Mouse (Mus musculus) ES-Bruce4 (cell line): ENCODE measurements around the gene Commd9. TPM values are rescaled to one million over a fixed set of nuclear protein-coding genes. Genes with fewer than 3 reads are reported as not detected.

Experiments used
- H3K27ac ChIP-seq: 2 replicates; pipeline ENCODE4 v1.5.1; 2012; ENCODE audit warnings: low read length, inconsistent platforms; ENCODE audit not compliant: insufficient read depth
- H3K27me3 ChIP-seq: 2 replicates; pipeline ENCODE4 v1.6.1; 2012; ENCODE audit warnings: mild to moderate bottlenecking, low read length, inconsistent platforms; ENCODE audit not compliant: control insufficient read depth, poor library complexity, insufficient read depth, severe bottlenecking
- H3K36me3 ChIP-seq: 2 replicates; pipeline ENCODE4 v1.6.1; 2012; ENCODE audit warnings: inconsistent platforms, mild to moderate bottlenecking, low read length, moderate library complexity; ENCODE audit not compliant: control insufficient read depth, poor library complexity, insufficient read depth, severe bottlenecking
- H3K4me1 ChIP-seq: one replicate; pipeline ENCODE4 v1.8.1; 2011; ENCODE audit warnings: low read length; ENCODE audit not compliant: control insufficient read depth, insufficient read depth
- H3K4me3 ChIP-seq: 2 replicates; pipeline ENCODE4 v1.5.1; 2011; ENCODE audit warnings: low read depth, mild to moderate bottlenecking, low read length
- H3K9ac ChIP-seq: 2 replicates; pipeline ENCODE4 v1.6.1; 2012; ENCODE audit warnings: low read depth, mild to moderate bottlenecking, inconsistent platforms; ENCODE audit not compliant: poor library complexity, severe bottlenecking
- H3K9me3 ChIP-seq: replicated peaks from 2 replicates; pipeline ENCODE4 v1.6.1; 2012; ENCODE audit warnings: mild to moderate bottlenecking, low read length, inconsistent platforms; ENCODE audit not compliant: control insufficient read depth, poor library complexity, insufficient read depth, severe bottlenecking
- CTCF ChIP-seq: IDR thresholded peaks from one replicate; pipeline ENCODE4 v1.8.1; 2011; ENCODE audit warnings: low read depth, low read length
- EP300 ChIP-seq: IDR thresholded peaks from 2 replicates; pipeline ENCODE4 v1.6.1; 2011; ENCODE audit warnings: low read depth, low read length; ENCODE audit not compliant: insufficient read depth
- POLR2A ChIP-seq: IDR thresholded peaks from one replicate; pipeline ENCODE4 v1.8.1; 2011; ENCODE audit warnings: low read length; ENCODE audit not compliant: insufficient read depth
- polyA plus RNA-seq: library from polyadenylated mRNA; stranded (reverse); fragments of >200 nt; gene quantifications from 2 replicates; pipeline ENCODE4 v1.2.4, GENCODE M21; 2011; ENCODE audit warnings: low read depth; ENCODE audit not compliant: missing spikeins, insufficient read depth, insufficient read length

The Commd9 gene
- polyA plus RNA-seq, 1 experiment, result 32.2 TPM

GRCm38 (mm10) chr2:101923181-101923580, 37.1 kb downstream of the Commd9 start:
- Histone ChIP-seq H3K9me3 (no peaks in the 10 kb centered on the region), H3K27me3 (no peaks in the 10 kb centered on the region; the same call in 1 of the 2 replicates), H3K36me3 (no peaks in the 10 kb centered on the region), H3K27ac (no peak overlapping the region), H3K4me1 (no peaks in the 10 kb centered on the region), H3K4me3 (no peak overlapping the region), H3K9ac (no peak overlapping the region)
- TF ChIP-seq POLR2A, result no peak
- TF ChIP-seq EP300, result no peak
- no peak for TF ChIP-seq CTCF

GRCm38 (mm10) chr2:101925183-101925582, 39.1 kb downstream of the Commd9 start:
- no peak overlapping the region for H3K9ac ChIP-seq
- H3K27me3 ChIP-seq, result no peaks in the 10 kb centered on the region; the same call in 1 of the 2 replicates
- TF ChIP-seq CTCF (no peak), POLR2A (no peak), EP300 (no peak)
- no peak overlapping the region for H3K4me3 ChIP-seq
- no peak overlapping the region for H3K27ac ChIP-seq
- H3K4me1 ChIP-seq, result no peaks in the 10 kb centered on the region
- no peaks in the 10 kb centered on the region for H3K36me3 ChIP-seq
- no peaks in the 10 kb centered on the region for H3K9me3 ChIP-seq

- H3K27ac ChIP-seq, result no peak overlapping the region
- H3K4me3 ChIP-seq, result no peak overlapping the region
- H3K27me3 ChIP-seq, result no peaks in the 10 kb centered on the region; the same call in 1 of the 2 replicates
- no peak overlapping the region for H3K9ac ChIP-seq
- TF ChIP-seq POLR2A (no peak), EP300 (no peak), CTCF (no peak)
- no peaks in the 10 kb centered on the region for H3K4me1 ChIP-seq
- H3K36me3 ChIP-seq, result no peaks in the 10 kb centered on the region
- no peaks in the 10 kb centered on the region for H3K9me3 ChIP-seq
These were observed 39.6 kb downstream of the Commd9 start for GRCm38 (mm10) chr2:101925591-101926188.

GRCm38 (mm10) chr2:101932169-101932936, 46.3 kb downstream of the Commd9 start:
- Histone ChIP-seq H3K9ac (no peak overlapping the region), H3K4me1 (no peaks in the 10 kb centered on the region), H3K9me3 (no peaks in the 10 kb centered on the region), H3K4me3 (no peak overlapping the region), H3K27ac (no peak overlapping the region), H3K27me3 (no peaks in the 10 kb centered on the region), H3K36me3 (no peaks in the 10 kb centered on the region)
- TF ChIP-seq CTCF, result no peak
- no peak for TF ChIP-seq POLR2A
- no peak for TF ChIP-seq EP300

GRCm38 (mm10) chr2:101933301-101933700, 47.3 kb downstream of the Commd9 start:
- no peaks in the 10 kb centered on the region for H3K27me3 ChIP-seq
- H3K4me1 ChIP-seq, result no peaks in the 10 kb centered on the region
- H3K27ac ChIP-seq, result no peak overlapping the region
- no peak overlapping the region for H3K4me3 ChIP-seq
- no peaks in the 10 kb centered on the region for H3K36me3 ChIP-seq
- H3K9me3 ChIP-seq, result no peaks in the 10 kb centered on the region
- no peak for TF ChIP-seq EP300
- TF ChIP-seq POLR2A, result no peak
- TF ChIP-seq CTCF, result no peak
- H3K9ac ChIP-seq, result no peak overlapping the region

GRCm38 (mm10) chr2:101935006-101935405, 49.0 kb downstream of the Commd9 start:
- Histone ChIP-seq H3K9me3 (no peaks in the 10 kb centered on the region), H3K27me3 (no peaks in the 10 kb centered on the region), H3K36me3 (no peaks in the 10 kb centered on the region), H3K4me1 (no peaks in the 10 kb centered on the region), H3K27ac (no peak overlapping the region), H3K9ac (no peak overlapping the region), H3K4me3 (no peak overlapping the region)
- TF ChIP-seq EP300 (no peak), CTCF (no peak), POLR2A (no peak)
